Mouse (Mus musculus) layer of hippocampus, postnatal 10 days (tissue): ENCODE results near the gene Zdhhc9. TPM values are rescaled to one million over a fixed set of nuclear protein-coding genes. Genes with fewer than 3 reads are reported as not detected.
"Not testable (repeated sequence)": the region's sequence is repeated elsewhere in the genome, so short reads cannot be mapped to it uniquely, and the experiment has no call there.

Experiments used
- DNase-seq, 2 experiments: peaks; one replicate each; pipeline ENCODE4 v3.0.0; 2021; ENCODE audit warnings: low spot score in 2 of 2
- long read RNA-seq: library from polyadenylated mRNA; stranded (forward); transcript quantifications from one replicate; pipeline ENCODE4 v2.0.0, GENCODE M21; 2023
- total RNA-seq, 2 experiments: library from RNA; stranded (reverse); gene quantifications; 2 replicates each; pipeline ENCODE4 v1.2.3; 2021

Zdhhc9 gene
- total RNA-seq, result 10 to 100 TPM; 49.9 to 52.1 TPM
- long read RNA-seq, transcript Zdhhc9-201 (10 exons, 2,982 nt), result major isoform, 15 of 30 reads
- long read RNA-seq, partial matches to known transcripts, result 10 of 30 reads
- long read RNA-seq, other reads (novel, unspliced or antisense), result 5 of 30 reads

DNA sequence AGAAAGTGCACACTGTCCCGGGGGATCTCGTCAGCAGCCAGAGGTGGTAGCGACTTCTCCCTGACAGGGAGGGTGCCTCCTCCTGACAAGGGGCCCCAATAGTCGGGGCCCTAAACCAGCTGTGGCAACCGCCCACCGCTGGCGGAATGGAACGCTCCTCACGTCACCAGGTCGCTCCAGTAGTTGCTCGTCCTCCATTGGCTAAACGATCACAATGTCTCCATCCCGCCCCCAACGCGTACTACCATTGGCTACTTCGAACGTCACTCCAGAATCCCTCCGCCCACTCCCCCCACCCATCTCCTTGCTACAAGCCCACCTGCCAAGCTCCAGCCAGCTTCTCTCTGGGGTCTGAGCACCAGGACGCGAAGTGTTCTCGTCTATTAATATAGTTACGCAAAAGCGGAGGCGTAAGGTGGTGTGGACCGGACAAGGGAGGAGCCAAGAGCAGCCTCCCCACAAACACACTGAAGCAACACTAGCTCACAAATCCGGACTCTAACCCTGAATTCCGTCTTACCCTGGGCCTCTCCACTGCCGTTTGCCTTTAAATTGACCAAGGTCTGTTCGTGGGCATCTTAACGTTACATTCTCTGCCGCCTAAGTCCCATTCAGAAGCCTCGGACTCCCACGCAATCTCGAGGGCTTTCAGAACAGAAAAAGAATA, at the start of gene Zdhhc9:
Gene Zdhhc9 (minus strand): TSS at position 360 of the 667 bp plus-strand sequence.
- DNase-seq, result peak; percentile 86 to 89

DNA sequence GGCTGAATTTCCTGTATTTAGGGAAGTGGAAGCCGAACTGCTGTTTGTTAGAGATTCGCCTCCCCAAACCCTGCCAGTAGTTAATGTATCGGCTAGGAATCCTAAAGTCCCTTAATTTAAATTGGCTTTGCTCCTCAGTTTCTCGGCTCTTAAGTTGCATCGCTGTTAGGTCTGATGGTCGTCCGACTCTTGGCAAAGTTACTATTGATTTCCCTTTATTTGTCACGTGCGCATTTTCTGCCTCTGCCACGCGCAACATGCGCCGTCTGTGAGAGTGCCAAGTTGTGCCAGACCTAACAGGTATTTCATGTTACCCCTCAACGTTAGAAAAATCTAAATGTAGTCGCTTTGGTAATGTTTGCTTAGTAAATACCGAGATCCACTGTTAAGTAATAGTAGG, 48.3 kb upstream of the Zdhhc9 start:
- DNase-seq, result peak in 1 of 2 experiments; percentile 11

DNA sequence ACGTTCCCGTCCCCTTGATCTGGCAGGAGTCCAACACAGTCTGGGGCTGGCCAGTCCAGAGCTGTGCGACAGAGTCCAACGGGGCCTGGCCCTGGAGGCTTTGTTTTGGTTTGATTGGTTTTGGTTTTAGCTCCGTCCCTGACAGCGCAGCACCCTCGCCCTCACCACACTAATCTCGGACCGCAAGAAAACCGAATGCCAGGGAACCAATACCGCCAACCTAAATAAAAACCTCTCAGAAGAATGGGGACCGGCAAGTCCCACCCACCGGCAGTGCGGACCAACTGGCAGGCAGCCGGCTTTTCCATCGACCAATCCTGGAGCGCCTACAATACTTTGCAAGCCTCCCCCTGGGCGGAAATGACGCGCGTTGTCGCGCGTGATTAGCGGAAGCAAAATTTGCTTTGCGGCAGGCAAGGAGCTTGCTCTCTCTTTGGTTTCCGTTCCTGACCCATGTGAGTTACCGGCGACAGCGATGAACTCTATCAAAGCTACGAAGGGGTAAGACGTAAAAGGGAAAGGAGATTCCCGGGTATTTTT, 47.9 kb upstream of the Zdhhc9 start, which contains the start of gene Utp14a:
Gene Utp14a (plus strand): TSS at position 395 of the 540 bp plus-strand sequence.
- DNase-seq, result peak; percentile 90 to 93

DNA sequence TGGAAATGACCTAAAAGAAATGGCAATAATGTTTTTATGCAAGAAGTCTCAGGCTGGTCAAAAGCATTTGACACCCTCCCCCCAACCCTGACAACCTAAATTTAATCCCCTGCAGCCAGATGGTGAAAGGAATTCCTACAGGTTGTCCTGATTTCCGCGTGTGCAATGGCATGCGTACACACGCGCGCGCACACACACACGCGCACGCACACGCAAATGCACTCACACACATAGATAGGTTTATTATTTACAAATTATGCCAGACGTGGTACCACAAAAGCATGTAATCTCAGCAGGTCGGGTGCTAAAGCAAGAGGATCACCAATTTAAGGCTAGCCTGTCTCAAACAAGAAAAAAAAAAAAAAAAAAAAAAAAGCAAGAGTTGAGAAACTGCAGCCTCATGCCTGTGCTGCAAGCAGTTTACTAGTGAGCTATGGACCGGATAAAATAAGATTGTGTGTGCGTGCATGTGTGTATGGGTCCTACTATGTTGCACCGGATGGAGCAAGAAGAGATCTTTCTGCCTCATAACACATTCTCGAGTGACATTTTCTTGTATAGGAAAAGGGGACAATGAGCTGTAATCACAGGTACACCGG, 47.3 kb upstream of the Zdhhc9 start:
- DNase-seq, result peak; percentile 4 to 12

GRCm38 (mm10) chrX:48234417-48234816, 25.7 kb upstream of the Zdhhc9 start:
- no peak for DNase-seq

- no peak for DNase-seq
Observed at GRCm38 (mm10) chrX:48226225-48226624, 17.5 kb upstream of the Zdhhc9 start.

DNA sequence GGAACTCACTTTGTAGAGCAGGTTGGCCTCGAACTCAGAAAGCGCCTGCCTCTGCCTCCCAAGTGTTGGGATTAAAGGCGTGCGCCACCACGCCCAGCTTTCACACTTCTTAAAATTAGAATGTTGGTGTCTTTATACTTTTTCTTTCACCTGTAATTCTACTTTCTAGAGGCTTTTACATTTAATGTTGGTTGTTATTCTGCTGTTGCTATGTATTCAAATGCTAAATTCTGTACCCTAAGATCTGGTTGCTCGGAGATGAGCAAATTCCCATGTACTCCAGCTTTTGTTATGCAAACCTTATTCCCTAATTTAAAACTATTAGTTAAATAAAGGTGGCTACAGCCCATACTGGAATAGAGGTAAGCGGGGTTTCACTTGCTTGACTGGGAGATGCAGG, 14.0 kb upstream of the Zdhhc9 start:
- DNase-seq, result no peak

GRCm38 (mm10) chrX:48219468-48219867, 10.8 kb upstream of the Zdhhc9 start:
- no peak for DNase-seq

- DNase-seq, result not testable (repeated sequence)
Observed at GRCm38 (mm10) chrX:48209746-48210145, 1.1 kb upstream of the Zdhhc9 start.

DNA sequence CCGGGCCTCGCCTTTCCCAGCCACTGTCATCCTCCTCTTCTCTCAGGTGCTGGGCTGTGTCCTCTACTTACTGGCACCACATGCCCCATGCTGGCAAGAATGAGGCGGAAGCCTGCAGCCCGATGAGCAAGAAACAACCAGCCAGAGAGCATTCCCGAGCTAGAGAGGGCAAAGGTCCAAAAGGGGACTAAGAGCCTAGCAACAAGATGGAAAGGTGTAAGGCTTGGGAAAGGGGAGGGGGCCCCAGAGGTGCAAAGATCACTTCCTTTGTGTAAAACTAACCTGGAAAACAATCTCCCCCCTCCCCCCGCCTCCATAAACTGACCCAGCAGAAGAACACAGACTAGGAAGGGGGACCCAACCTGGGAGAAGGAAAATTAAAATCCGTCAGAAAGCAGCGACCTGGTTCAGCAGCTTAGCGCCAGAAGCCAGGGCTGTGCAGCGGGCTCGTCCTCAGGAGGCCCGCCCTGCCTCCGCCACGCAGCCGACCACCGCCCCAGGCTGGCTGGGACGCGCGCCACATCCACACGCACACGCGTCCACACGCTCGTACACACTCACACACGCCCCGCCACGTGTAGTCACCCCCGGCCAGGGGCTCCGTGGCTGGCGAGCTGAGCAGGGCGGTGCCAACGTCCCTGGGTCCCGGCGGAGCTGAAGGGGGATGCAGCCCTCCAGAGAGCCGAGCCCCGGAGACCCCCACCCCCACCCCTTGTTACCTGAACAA, 754 bp downstream of the Zdhhc9 start:
- DNase-seq, result peak; percentile 25 to 50

GRCm38 (mm10) chrX:48204469-48204868, 4.2 kb downstream of the Zdhhc9 start:
- no peak for DNase-seq

DNA sequence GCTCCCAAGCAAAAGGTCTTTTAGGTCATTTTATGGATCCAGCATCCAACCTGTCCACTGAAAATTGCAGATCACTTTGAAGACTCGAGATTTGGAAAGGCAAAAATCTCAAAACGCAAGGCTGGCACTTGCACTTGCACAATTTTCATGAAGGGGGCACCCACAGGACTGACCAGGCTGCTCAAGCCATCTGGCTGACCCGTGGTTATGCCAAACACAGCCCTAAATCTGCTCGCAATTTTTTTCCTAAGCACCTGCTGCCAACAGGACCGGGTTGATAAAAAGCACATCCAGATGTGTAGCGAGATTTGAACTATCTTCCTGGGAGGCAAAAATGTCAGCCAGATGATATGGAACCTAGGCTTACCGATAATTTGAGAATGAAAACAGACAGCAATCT, 4.9 kb downstream of the Zdhhc9 start:
- no peak for DNase-seq

DNA sequence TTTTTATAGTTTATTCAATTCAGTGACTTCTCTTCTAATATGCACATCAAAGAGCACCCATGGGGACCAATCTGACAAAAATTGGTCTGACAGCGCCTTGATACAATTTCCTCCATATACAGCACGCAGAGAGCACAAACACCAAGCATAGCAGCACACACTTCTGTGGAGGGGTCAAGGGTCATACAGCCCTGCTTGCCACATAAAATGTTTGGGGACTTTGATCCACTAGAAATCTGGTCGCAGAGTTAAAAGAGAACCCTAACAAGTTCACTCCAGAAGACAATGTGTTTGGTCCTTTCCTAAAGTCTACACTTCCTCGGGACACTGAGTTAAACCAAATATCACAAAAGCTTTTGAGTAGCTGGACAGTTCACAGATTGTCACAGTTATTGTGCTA, 5.7 kb downstream of the Zdhhc9 start:
- no peak for DNase-seq

DNA sequence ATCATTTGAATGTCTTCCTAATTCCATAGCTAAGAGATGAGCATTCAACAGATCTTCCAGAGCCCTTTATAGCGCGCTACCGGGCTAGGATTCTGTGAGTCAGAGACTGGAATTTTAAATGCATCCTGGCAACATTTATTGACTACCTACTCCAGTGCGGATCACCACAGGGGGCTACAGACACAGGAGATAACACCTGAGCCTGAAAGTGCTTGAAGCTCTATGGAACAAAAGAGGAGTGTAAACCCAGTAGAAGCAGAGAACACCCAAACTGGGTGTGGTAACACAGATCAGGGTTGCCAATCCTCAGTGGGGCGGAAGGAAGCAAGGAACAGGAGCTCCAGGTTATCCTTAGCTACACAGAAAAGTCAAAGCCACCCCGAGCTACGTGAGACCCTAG, 6.2 kb downstream of the Zdhhc9 start:
- no peak for DNase-seq

GRCm38 (mm10) chrX:48201973-48202372, 6.7 kb downstream of the Zdhhc9 start:
- DNase-seq, result no peak

DNA sequence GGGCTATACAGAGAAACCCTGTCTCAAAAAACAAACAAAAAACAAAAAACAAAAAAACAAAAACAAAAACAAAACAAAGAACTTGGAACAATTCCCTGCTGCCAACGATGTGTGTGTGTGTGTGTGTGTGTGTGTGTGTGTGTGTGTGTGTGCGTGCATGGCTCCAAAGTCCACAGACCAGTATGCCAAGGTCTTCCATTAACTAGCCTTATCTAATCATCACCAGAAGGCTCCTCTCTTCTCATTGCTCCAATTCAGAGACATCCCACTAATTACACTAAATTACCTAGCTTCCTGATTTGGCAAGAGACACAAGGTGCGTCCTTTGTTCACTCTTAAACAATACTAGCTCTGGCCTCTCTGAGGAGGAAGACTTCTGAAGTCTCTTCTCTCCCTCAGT, 8.0 kb downstream of the Zdhhc9 start:
- no peak for DNase-seq

DNA sequence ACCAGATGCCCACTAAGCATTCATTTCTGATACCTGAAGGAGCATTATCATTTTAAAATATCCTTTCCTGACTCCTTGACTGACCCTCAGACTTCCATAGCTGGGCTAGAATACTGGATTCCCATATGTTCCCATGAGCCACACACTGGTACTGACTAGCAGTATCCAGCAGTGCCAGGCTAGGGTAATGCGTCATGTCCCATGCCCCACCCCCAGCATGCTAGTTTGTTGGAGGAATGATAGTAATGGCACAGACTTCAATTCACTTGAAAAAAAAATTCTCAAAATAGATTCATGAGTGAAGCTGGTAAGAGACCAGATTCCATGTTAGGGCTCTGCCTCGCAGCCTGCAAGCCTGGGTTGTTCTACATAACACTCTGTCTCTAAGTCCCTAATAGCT, 9.7 kb downstream of the Zdhhc9 start:
- DNase-seq, result no peak

- no peak for DNase-seq
Observed at GRCm38 (mm10) chrX:48197856-48198255, 10.8 kb downstream of the Zdhhc9 start.

- no peak for DNase-seq
Observed at GRCm38 (mm10) chrX:48193235-48194152, 15.2 kb downstream of the Zdhhc9 start.

GRCm38 (mm10) chrX:48191261-48191660, 17.4 kb downstream of the Zdhhc9 start:
- no peak for DNase-seq

DNA sequence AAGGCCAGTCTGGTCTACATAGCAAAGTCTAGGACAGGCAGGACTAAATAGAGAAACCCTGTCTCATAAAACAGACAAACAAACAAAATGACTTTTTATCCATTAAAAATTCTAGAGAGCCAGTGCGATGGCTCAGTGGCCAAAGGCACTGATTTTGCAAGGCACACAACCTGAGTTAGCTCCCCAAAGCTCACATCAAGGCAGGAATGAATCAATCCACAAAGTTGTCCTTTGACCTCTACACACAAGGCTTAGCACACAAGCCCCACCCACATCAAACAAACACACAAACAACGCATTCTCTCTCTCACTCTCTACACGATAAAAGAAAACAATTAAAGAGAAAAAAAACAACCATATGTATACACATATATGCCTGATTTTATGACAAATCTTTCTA, 24.0 kb downstream of the Zdhhc9 start:
- no peak for DNase-seq
